Mouse (Mus musculus) G1E (cell line): ENCODE data around the gene Rflna. TPM values are rescaled to one million over a fixed set of nuclear protein-coding genes. Genes with fewer than 3 reads are reported as not detected.

Experiments used
- ATAC-seq: 2 replicates; pipeline ENCODE4 v1.8.0; 2016; ENCODE audit warnings: mild to moderate bottlenecking; ENCODE audit not compliant: insufficient number of reproducible peaks, poor library complexity, low FRiP score, severe bottlenecking; ENCODE audit errors: extremely low read depth
- DNase-seq: peaks from one replicate; pipeline ENCODE4 v3.0.0; 2012; ENCODE audit warnings: low spot score
- H3K27me3 ChIP-seq: 2 replicates; pipeline ENCODE4 v1.6.1; 2012; ENCODE audit warnings: mild to moderate bottlenecking, low read length, inconsistent platforms; ENCODE audit not compliant: insufficient read depth
- H3K36me3 ChIP-seq: replicated peaks from 2 replicates; pipeline ENCODE3; 2012; ENCODE audit warnings: mild to moderate bottlenecking, inconsistent platforms
- H3K4me1 ChIP-seq: 2 replicates; pipeline ENCODE4 v1.6.1; 2012; ENCODE audit warnings: low read depth, low read length, inconsistent platforms, mixed read lengths; ENCODE audit not compliant: insufficient read depth
- H3K4me3 ChIP-seq: 2 replicates; pipeline ENCODE4 v1.5.1; 2012; ENCODE audit warnings: low read depth, mild to moderate bottlenecking, inconsistent platforms, low read length, moderate library complexity, mixed read lengths
- H3K9me3 ChIP-seq: replicated peaks from 2 replicates; pipeline ENCODE4 v1.6.1; 2012; ENCODE audit warnings: inconsistent platforms
- CTCF ChIP-seq: IDR thresholded peaks from 2 replicates; pipeline ENCODE4 v1.5.1; 2012; ENCODE audit warnings: low read depth, low read length, inconsistent platforms, mixed read lengths
- GATA1 ChIP-seq: IDR thresholded peaks from 2 replicates; pipeline ENCODE4 v1.6.1; 2012; ENCODE audit warnings: borderline replicate concordance, low read length, inconsistent platforms, mixed read lengths
- GATA2 ChIP-seq: IDR thresholded peaks from 2 replicates; pipeline ENCODE4 v1.6.1; 2012; ENCODE audit warnings: low read depth, low read length, inconsistent platforms, borderline replicate concordance
- POLR2AphosphoS5 ChIP-seq: IDR thresholded peaks from 2 replicates; pipeline ENCODE4 v1.6.1; 2012; ENCODE audit warnings: low read depth, low read length, inconsistent platforms; ENCODE audit not compliant: insufficient replicate concordance
- TAL1 ChIP-seq: conservative IDR thresholded peaks from 2 replicates; pipeline ENCODE4 v1.6.1; 2012; ENCODE audit warnings: low read depth, low read length, inconsistent platforms, mixed read lengths
- polyA plus RNA-seq: library from polyadenylated mRNA; stranded (reverse); fragments of >175 nt; gene quantifications from 2 replicates; pipeline ENCODE4 v1.2.3, GENCODE M21; 2012
- total RNA-seq, 2 experiments: library from RNA; stranded (forward) in 1 of 2; stranded (reverse) in 1 of 2; fragments of 200-1000 nt in 1 of 2; fragments of >200 nt in 1 of 2; fragmentation: Nextera tagmentation in 1 of 2; gene quantifications; 2 replicates each; pipeline ENCODE4 v1.2.3; 2014 to 2017

Rflna gene
- total and polyA plus RNA-seq, 3 experiments = not detected

DNA sequence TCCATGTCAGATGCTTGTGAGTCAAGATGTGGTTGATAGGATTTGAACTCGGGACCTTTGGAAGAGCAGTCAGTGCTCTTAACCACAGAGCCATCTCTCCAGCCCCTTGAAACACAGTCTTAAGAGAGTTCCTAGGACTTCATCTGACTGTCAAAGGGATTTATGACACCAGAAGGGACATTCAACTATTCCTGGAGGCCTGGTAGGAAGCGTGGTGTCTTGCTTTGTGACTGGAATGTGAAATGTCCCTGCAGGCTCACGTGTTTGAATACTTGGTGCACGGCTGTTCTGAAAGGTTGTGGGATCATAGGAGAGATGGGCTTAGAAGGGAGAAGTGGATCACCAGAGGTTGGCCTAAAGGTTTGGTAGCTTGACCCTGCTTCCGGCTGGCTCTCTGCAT lies 16.4 kb upstream of the Rflna start:
- Histone ChIP-seq H3K36me3 (no peaks in the 10 kb centered on the region), H3K27me3 (no peaks in the 10 kb centered on the region), H3K4me3 (no peak overlapping the region), H3K4me1 (no peaks in the 10 kb centered on the region), H3K9me3 (peaks cover 81% of the 10 kb centered on the region)
- ATAC-seq (no peak), DNase-seq (no peak)
- TF ChIP-seq POLR2AphosphoS5 = no peak

GRCm38 (mm10) chr5:124989724-124990123 lies 13.3 kb upstream of the Rflna start:
- H3K9me3 ChIP-seq = peaks cover 78% of the 10 kb centered on the region

GRCm38 (mm10) chr5:124992323-124992722 lies 10.7 kb upstream of the Rflna start:
- Histone ChIP-seq H3K9me3 (peaks cover 77% of the 10 kb centered on the region), H3K4me1 (no peaks in the 10 kb centered on the region), H3K4me3 (no peak overlapping the region), H3K27me3 (no peaks in the 10 kb centered on the region), H3K36me3 (no peaks in the 10 kb centered on the region)
- ATAC-seq = no peak
- no peak for DNase-seq
- TF ChIP-seq CTCF = no peak
- TF ChIP-seq GATA1 = no peak
- TF ChIP-seq TAL1 = no peak
- TF ChIP-seq POLR2AphosphoS5 = no peak
- TF ChIP-seq GATA2 = no peak

More at GRCm38 (mm10) chr5:124989724-124990123, 13.3 kb upstream of the Rflna start:
- ATAC-seq (no peak), DNase-seq (no peak)
- Histone ChIP-seq H3K36me3 (no peaks in the 10 kb centered on the region), H3K27me3 (no peaks in the 10 kb centered on the region), H3K4me3 (no peak overlapping the region), H3K4me1 (no peaks in the 10 kb centered on the region)
- no peak for TF ChIP-seq POLR2AphosphoS5
- TF ChIP-seq TAL1 = no peak
- no peak for TF ChIP-seq CTCF
- no peak for TF ChIP-seq GATA2
- no peak for TF ChIP-seq GATA1

GRCm38 (mm10) chr5:124992891-124993290 lies 10.1 kb upstream of the Rflna start:
- peaks cover 77% of the 10 kb centered on the region for H3K9me3 ChIP-seq
- DNase-seq (no peak), ATAC-seq (no peak)
- no peaks in the 10 kb centered on the region for H3K36me3 ChIP-seq
- H3K4me3 ChIP-seq = no peak overlapping the region
- TF ChIP-seq GATA2 (no peak), GATA1 (no peak), POLR2AphosphoS5 (no peak), CTCF (no peak), TAL1 (no peak)
- no peaks in the 10 kb centered on the region for H3K4me1 ChIP-seq
- no peaks in the 10 kb centered on the region for H3K27me3 ChIP-seq

DNA sequence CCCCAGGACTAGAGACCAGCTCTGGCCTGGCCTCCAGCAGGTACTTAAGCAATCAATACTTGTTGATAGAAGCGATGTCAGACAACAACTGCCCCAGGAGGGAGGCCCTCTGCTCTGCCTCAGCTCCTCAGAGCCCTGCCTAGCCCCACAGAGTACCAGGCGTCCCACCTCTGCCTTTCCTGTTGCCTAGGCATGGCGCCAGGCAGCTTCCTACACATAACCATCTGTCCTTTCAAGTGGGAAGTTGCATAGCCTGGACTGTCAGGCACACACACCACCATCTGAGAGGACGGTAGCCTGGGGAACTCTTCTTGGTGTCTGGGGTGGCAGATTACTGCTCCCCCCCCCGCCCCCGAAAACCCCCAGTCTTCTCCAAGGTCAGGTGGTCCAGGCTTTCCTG lies 6.2 kb upstream of the Rflna start:
- H3K27me3 ChIP-seq = no peaks in the 10 kb centered on the region
- H3K4me1 ChIP-seq = no peaks in the 10 kb centered on the region
- no peak overlapping the region for H3K4me3 ChIP-seq
- ATAC-seq (no peak), DNase-seq (no peak)
- TF ChIP-seq GATA2 = no peak
- no peak for TF ChIP-seq POLR2AphosphoS5
- TF ChIP-seq GATA1 = no peak
- no peak for TF ChIP-seq TAL1
- no peak for TF ChIP-seq CTCF
- no peaks in the 10 kb centered on the region for H3K36me3 ChIP-seq
- peaks cover 79% of the 10 kb centered on the region for H3K9me3 ChIP-seq

DNA sequence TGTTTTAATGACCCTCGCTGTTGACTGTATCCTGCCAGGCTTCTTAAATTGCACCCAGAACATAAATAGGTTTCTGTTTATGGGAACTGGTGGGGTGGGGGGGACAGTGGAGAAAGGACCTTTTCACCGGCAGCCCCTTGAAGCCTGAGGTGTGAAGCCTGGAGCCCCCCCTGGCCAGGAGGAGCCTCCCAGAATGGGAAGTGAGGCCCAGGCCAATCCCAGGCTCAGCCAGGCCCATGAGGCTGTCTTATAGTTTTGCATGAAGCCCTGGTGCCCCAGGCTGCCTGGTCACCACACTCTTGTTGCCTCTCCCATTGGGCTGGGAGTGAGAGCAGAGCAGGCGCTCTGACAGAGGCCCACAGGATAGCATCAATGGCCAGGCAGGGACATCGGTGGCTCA lies 5.1 kb upstream of the Rflna start:
- Histone ChIP-seq H3K4me1 (no peaks in the 10 kb centered on the region), H3K4me3 (0 out of 2 replicates have a peak overlapping the region, but pooled peaks have one; percentile 3), H3K36me3 (no peaks in the 10 kb centered on the region), H3K27me3 (no peaks in the 10 kb centered on the region), H3K9me3 (peaks cover 80% of the 10 kb centered on the region)
- TF ChIP-seq TAL1 (no peak), GATA2 (no peak), CTCF (no peak), POLR2AphosphoS5 (no peak), GATA1 (no peak)
- ATAC-seq (no peak), DNase-seq (no peak)

- DNase-seq (no peak), ATAC-seq (no peak)
- Histone ChIP-seq H3K9me3 (peaks cover 83% of the 10 kb centered on the region), H3K36me3 (no peaks in the 10 kb centered on the region), H3K4me1 (no peaks in the 10 kb centered on the region), H3K4me3 (no peak overlapping the region), H3K27me3 (no peaks in the 10 kb centered on the region)
- no peak for TF ChIP-seq GATA2
- no peak for TF ChIP-seq POLR2AphosphoS5
- no peak for TF ChIP-seq CTCF
- TF ChIP-seq GATA1 = no peak
- no peak for TF ChIP-seq TAL1
Measured at GRCm38 (mm10) chr5:125000756-125001250, 2.2 kb upstream of the Rflna start.
